17 mouse cellular contexts compared by ENCODE assay signal in genomic region chr10:6927600-6928223, GRCm38 (mm10).
"Had no signal": no experiment of that assay in that cellular context is flagged by ENCODE, and none has a peak within 500 bp of the region (broad histone marks: within the 10 kb centered on the region; RNA-seq: fewer than 3 reads in every experiment).

No protein-coding gene starts in this region.

- H3K9me3 ChIP-seq: lung, embryonic 15.5 days; midbrain, embryonic 10.5 days; midbrain, embryonic 12.5 days; neural tube, embryonic 13.5 days; neural tube, embryonic 15.5 days; stomach, embryonic 15.5 days had no signal

- H3K9ac ChIP-seq: liver, postnatal 0 days; lung, embryonic 15.5 days; midbrain, embryonic 12.5 days; neural tube, embryonic 13.5 days; neural tube, embryonic 15.5 days; stomach, embryonic 15.5 days had no signal

- H3K36me3 ChIP-seq: lung, embryonic 15.5 days; midbrain, embryonic 10.5 days; midbrain, embryonic 12.5 days; neural tube, embryonic 13.5 days; neural tube, embryonic 15.5 days; stomach, embryonic 15.5 days had no signal

- ATAC-seq: liver, postnatal 0 days; lung, postnatal 0 days; midbrain, embryonic 16.5 days had no signal

- H3K4me2 ChIP-seq: lung, embryonic 15.5 days; midbrain, embryonic 12.5 days; neural tube, embryonic 13.5 days; neural tube, embryonic 15.5 days; stomach, embryonic 15.5 days had no signal

- H3K4me1 ChIP-seq: lung, embryonic 15.5 days; midbrain, embryonic 10.5 days; midbrain, embryonic 12.5 days; neural tube, embryonic 13.5 days; neural tube, embryonic 15.5 days had no signal

- H3K27ac ChIP-seq: lung, embryonic 15.5 days; midbrain, embryonic 10.5 days; midbrain, embryonic 12.5 days; neural tube, embryonic 13.5 days; neural tube, embryonic 15.5 days; stomach, embryonic 15.5 days had no signal

- H3K4me3 ChIP-seq: lung, embryonic 15.5 days; midbrain, embryonic 10.5 days; midbrain, embryonic 12.5 days; myocyte; neural tube, embryonic 13.5 days; neural tube, embryonic 15.5 days; stomach, embryonic 15.5 days had no signal

- DNase-seq: liver, postnatal 0 days; lung, adult 2 months; lung, postnatal 4 days; midbrain, embryonic 14.5 days; right cerebral cortex, postnatal 14 days; thymus, adult 18-20 months; thymus, postnatal 14 days; thymus, postnatal 36 days had no signal

- H3K27me3 ChIP-seq: lung, embryonic 15.5 days; midbrain, embryonic 12.5 days; neural tube, embryonic 13.5 days; neural tube, embryonic 15.5 days; stomach, embryonic 15.5 days had no signal
